Mouse (Mus musculus) liver, embryonic 11.5 days (tissue): ENCODE results near the gene Hip1. TPM values are rescaled to one million over a fixed set of nuclear protein-coding genes. Genes with fewer than 3 reads are reported as not detected.

Experiments
- ATAC-seq: fragments of 200-750 bp; cut with Nextera tagmentation; replicated peaks from 2 replicates; pipeline ENCODE4 v1.8.0; 2017; ENCODE audit warnings: moderate number of reproducible peaks, mild to moderate bottlenecking, moderate TSS enrichment, moderate library complexity; ENCODE audit not compliant: low FRiP score
- DNase-seq: peaks from one replicate; pipeline ENCODE4 v3.0.0-alpha.2; 2017; ENCODE audit warnings: low spot score
- H3K27ac ChIP-seq: fragments of 300-500 bp; sonication (generic); 2 replicates; pipeline ENCODE4 v1.5.1; 2014; ENCODE audit warnings: mild to moderate bottlenecking, low read depth, low read length, control low read depth
- H3K27me3 ChIP-seq: fragments of 300-500 bp; sonication (generic); replicated peaks from 2 replicates; pipeline ENCODE4 v1.6.1; 2014; ENCODE audit warnings: low read length, mixed read lengths; ENCODE audit not compliant: control insufficient read depth, insufficient read depth
- H3K36me3 ChIP-seq: fragments of 300-500 bp; sonication (generic); 2 replicates; pipeline ENCODE4 v1.6.1; 2014; ENCODE audit warnings: mild to moderate bottlenecking, low read length, moderate library complexity, mixed read lengths; ENCODE audit not compliant: control insufficient read depth, insufficient read depth
- H3K4me1 ChIP-seq: fragments of 300-500 bp; sonication (generic); replicated peaks from 2 replicates; pipeline ENCODE4 v1.6.1; 2014; ENCODE audit warnings: low read length, mixed read lengths; ENCODE audit not compliant: control insufficient read depth, insufficient read depth
- H3K4me2 ChIP-seq: fragments of 300-500 bp; sonication (generic); 2 replicates; pipeline ENCODE4 v1.6.1; 2014; ENCODE audit warnings: mild to moderate bottlenecking, control low read depth, moderate library complexity
- H3K4me3 ChIP-seq: fragments of 300-500 bp; sonication (generic); 2 replicates; pipeline ENCODE4 v1.5.1; 2014; ENCODE audit warnings: low read depth, low read length, control low read depth
- H3K9ac ChIP-seq: fragments of 300-500 bp; sonication (generic); 2 replicates; pipeline ENCODE4 v1.6.1; 2014; ENCODE audit warnings: low read depth, low read length, control low read depth
- H3K9me3 ChIP-seq: fragments of 300-500 bp; sonication (generic); 2 replicates; pipeline ENCODE4 v1.6.1; 2016; ENCODE audit warnings: low read length, inconsistent platforms, mixed read lengths; ENCODE audit not compliant: control insufficient read depth
- WGBS: fragments of 180-500 bp; shearing (Covaris S2); extraction: QIAGEN DNeasy Blood & Tissue Kit; methylation state at CpG from one replicate; pipeline ENCODE4 v1.1.7; 2014; 5-methylcytosine and 5-hydroxymethylcytosine counted together
- polyA plus RNA-seq: library from polyadenylated mRNA; unstranded; fragments of >200 nt; fragmentation: Nextera tagmentation; extraction: Ambion mirVana; gene quantifications from 2 replicates; pipeline ENCODE4 v1.2.1, GENCODE M21; 2014

Gene Hip1
- polyA plus RNA-seq, 1 experiment from 2014 or later = 16.3 TPM

DNA sequence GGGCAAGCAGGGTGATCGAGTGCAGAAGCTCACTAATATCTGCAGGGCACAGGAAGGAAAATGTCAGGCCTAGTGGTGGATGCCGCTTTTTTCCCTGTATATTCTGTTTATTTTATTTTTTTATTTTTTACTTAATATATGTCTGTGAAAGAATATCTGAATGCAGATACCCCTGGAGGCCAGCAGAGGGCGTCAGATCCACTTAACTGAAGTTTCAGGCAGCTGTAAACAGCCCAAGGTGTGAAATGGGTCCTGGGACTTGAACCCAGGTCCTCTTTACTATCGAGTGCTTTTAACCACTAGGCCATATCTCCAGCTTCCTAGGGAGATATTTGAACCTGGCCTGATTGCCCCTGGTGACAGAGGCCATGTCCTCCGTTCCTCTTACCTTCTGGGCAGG, 116.1 kb downstream of the Hip1 start:
- no peak for DNase-seq
- 67% methylated on average over 5 of the region's 5 CpGs for WGBS

GRCm38 (mm10) chr5:135410266-135410665, 134.7 kb downstream of the Hip1 start:
- no peak for ATAC-seq
- WGBS = 84% methylated on average over 9 of the region's 9 CpGs

More for the DNA sequence above, 116.1 kb downstream of the Hip1 start:
- H3K9ac ChIP-seq = no peak overlapping the region
- no peak for ATAC-seq
- H3K4me1 ChIP-seq = no peaks in the 10 kb centered on the region
- no peak overlapping the region for H3K4me2 ChIP-seq
- H3K27ac ChIP-seq = no peak overlapping the region
- H3K4me3 ChIP-seq = no peak overlapping the region
- no peaks in the 10 kb centered on the region for H3K9me3 ChIP-seq
- H3K27me3 ChIP-seq = no peaks in the 10 kb centered on the region
- peaks cover 15% of the 10 kb centered on the region; the same call in 1 of the 2 replicates for H3K36me3 ChIP-seq

GRCm38 (mm10) chr5:135408114-135408513, 136.8 kb downstream of the Hip1 start:
- H3K9ac ChIP-seq = no peak overlapping the region
- 83% methylated on average over 4 of the region's 4 CpGs for WGBS
- no peak overlapping the region for H3K4me3 ChIP-seq
- no peaks in the 10 kb centered on the region for H3K27me3 ChIP-seq
- no peak overlapping the region for H3K27ac ChIP-seq
- no peaks in the 10 kb centered on the region for H3K36me3 ChIP-seq
- H3K9me3 ChIP-seq = no peaks in the 10 kb centered on the region
- ATAC-seq (no peak), DNase-seq (no peak)
- H3K4me2 ChIP-seq = no peak overlapping the region
- no peaks in the 10 kb centered on the region for H3K4me1 ChIP-seq

More at GRCm38 (mm10) chr5:135410266-135410665, 134.7 kb downstream of the Hip1 start:
- Histone ChIP-seq H3K4me1 (no peaks in the 10 kb centered on the region), H3K4me3 (no peak overlapping the region), H3K9me3 (no peaks in the 10 kb centered on the region), H3K36me3 (peaks cover 3% of the 10 kb centered on the region; the same call in 1 of the 2 replicates), H3K27me3 (no peaks in the 10 kb centered on the region), H3K9ac (no peak overlapping the region), H3K4me2 (no peak overlapping the region), H3K27ac (no peak overlapping the region)
- DNase-seq = no peak

- Histone ChIP-seq H3K4me1 (no peaks in the 10 kb centered on the region), H3K4me3 (no peak overlapping the region), H3K4me2 (no peak overlapping the region), H3K9me3 (no peaks in the 10 kb centered on the region), H3K27me3 (no peaks in the 10 kb centered on the region), H3K36me3 (no peaks in the 10 kb centered on the region), H3K27ac (no peak overlapping the region), H3K9ac (no peak overlapping the region)
- 81% methylated on average over 9 of the region's 9 CpGs for WGBS
- ATAC-seq = no peak
- no peak for DNase-seq
Measured at GRCm38 (mm10) chr5:135405437-135405836, 139.5 kb downstream of the Hip1 start.

GRCm38 (mm10) chr5:135404623-135405022, 140.3 kb downstream of the Hip1 start:
- Histone ChIP-seq H3K4me2 (no peak overlapping the region), H3K27ac (no peak overlapping the region), H3K4me1 (no peaks in the 10 kb centered on the region), H3K9ac (no peak overlapping the region), H3K36me3 (no peaks in the 10 kb centered on the region), H3K27me3 (no peaks in the 10 kb centered on the region), H3K4me3 (no peak overlapping the region), H3K9me3 (no peaks in the 10 kb centered on the region)
- WGBS = 42% methylated on average over 20 of the region's 20 CpGs
- ATAC-seq (no peak), DNase-seq (no peak)

DNA sequence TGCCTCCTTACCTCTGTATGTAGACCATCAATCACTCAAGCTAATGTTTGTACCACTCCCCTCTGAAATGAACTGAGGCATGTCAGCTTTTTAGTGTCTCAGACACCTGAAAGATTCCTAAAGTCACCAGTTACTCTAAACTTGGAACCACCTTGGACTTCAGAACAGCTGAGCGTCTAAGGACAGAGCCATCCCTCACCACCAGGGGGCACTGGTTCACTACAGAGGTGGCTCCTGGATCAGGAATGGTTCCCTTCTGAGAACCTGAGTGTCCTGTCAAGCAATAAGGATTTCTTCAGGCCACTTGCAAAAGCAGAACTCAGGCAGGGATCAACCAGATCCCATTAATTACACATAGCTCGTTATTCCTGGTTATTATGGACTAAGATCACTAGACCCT, 144.7 kb downstream of the Hip1 start:
- Histone ChIP-seq H3K36me3 (no peaks in the 10 kb centered on the region), H3K27me3 (no peaks in the 10 kb centered on the region), H3K9me3 (no peaks in the 10 kb centered on the region), H3K4me2 (no peak overlapping the region), H3K4me1 (no peaks in the 10 kb centered on the region), H3K27ac (no peak overlapping the region), H3K9ac (no peak overlapping the region), H3K4me3 (no peak overlapping the region)
- 8% methylated on average over 2 of the region's 2 CpGs for WGBS
- ATAC-seq (0 out of 2 replicates have a peak, but pooled peaks have one; percentile 40), DNase-seq (peak; percentile 68)

DNA sequence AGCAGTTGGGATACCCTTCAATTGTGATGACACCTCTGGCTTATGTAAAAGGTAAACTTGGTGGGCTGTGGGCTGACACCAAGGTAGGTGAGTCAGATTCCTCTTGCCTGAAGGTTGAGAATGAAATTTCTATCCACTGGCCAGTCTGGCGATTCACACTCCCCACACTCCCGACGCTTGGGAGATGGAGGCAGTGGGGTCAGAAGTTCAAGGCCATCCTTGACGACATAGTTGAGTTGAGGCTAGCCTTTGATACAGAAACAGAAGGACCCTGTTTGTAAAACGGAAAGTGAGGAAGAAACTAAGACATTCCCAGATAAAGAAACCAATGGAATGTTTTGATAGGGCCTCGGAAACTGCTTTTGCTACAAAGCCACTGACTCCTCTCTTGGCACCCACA, 145.5 kb downstream of the Hip1 start:
- no peak overlapping the region for H3K4me3 ChIP-seq
- no peaks in the 10 kb centered on the region for H3K4me1 ChIP-seq
- ATAC-seq (no peak), DNase-seq (no peak)
- H3K4me2 ChIP-seq = no peak overlapping the region
- H3K27me3 ChIP-seq = no peaks in the 10 kb centered on the region
- 54% methylated on average over 6 of the region's 6 CpGs for WGBS
- H3K9ac ChIP-seq = no peak overlapping the region
- H3K9me3 ChIP-seq = no peaks in the 10 kb centered on the region
- H3K36me3 ChIP-seq = no peaks in the 10 kb centered on the region
- H3K27ac ChIP-seq = no peak overlapping the region

DNA sequence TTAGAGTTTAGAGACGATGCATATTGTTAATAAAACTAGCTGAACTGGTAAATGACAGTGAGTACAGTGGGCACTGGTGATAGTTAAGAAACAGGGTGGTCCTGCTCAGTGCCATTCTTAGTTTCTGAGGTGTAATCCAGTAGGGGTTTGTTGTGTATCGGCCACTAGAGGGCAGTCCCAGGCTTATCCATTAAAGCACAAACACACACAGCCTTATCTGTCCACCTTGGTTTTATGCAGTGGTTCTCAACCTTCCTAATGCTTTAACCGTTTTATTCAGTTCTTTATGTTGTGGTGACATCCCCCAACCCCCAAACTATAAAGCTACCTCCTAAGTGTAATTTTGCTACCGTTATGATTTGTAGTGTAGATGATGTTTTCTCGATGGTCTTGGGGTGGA, 149.1 kb downstream of the Hip1 start:
- H3K27ac ChIP-seq = no peak overlapping the region
- H3K9ac ChIP-seq = no peak overlapping the region
- H3K4me1 ChIP-seq = peaks cover 5% of the 10 kb centered on the region
- WGBS = 46% methylated on average over 5 of the region's 5 CpGs
- H3K36me3 ChIP-seq = peaks cover 10% of the 10 kb centered on the region
- no peak overlapping the region for H3K4me3 ChIP-seq
- H3K9me3 ChIP-seq = no peaks in the 10 kb centered on the region
- H3K27me3 ChIP-seq = no peaks in the 10 kb centered on the region
- no peak overlapping the region for H3K4me2 ChIP-seq
- DNase-seq (no peak), ATAC-seq (peak; percentile 48)

DNA sequence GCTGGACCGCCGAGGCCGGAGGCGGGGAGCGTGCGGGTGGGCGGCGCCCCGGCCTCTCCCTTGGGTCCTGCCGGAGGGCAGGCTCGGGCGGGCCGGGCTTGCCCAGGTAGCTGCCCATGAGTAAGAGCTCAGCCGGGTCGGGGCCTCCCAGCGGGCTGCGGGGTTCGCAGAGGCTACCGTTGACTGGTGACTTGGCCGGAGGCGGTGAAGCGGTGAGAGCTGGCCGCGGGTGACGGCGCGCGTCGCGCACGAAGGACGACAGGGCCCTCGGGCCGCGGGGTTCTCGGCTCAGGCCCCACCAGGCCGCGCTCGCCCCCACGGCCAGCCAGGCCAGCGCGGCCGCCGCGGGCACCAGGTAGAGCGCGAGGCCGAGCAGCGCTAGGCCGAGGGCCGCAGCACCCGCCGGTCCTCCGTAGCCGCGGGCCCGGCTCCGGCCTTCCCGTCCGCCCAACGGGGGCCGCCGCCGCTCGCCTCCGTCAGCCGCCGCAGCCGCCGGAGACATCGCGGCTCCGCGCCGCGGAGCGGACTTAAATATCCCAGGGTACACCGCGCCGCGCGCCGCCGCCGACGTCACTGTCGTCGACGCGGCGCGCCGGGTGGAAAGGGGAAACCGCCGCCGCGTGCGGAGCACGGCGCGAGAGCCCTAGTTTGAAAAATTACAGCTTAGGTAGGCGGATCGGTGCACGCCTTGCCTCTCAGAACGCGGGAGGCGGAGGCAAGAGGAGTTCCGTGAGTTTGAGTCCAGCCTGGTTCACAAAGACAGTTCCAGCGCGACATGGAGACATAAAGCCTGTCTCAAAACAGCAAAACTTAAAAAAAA, 150.7 kb downstream of the Hip1 start, which contains the start of gene Pom121:
Gene Pom121, minus strand, starts transcription at position 543 of the 820 bp plus-strand sequence.
- Histone ChIP-seq H3K9me3 (no peaks in the 10 kb centered on the region), H3K4me1 (peaks cover 5% of the 10 kb centered on the region), H3K4me2 (peak within 1 kb of the TSS; percentile 82), H3K36me3 (peaks cover 21% of the 10 kb centered on the region), H3K4me3 (peak within 1 kb of the TSS; percentile 95), H3K9ac (peak within 1 kb of the TSS; percentile 97), H3K27me3 (no peaks in the 10 kb centered on the region), H3K27ac (peak within 1 kb of the TSS; percentile 90)
- DNase-seq (peak; percentile 84), ATAC-seq (peak; percentile 87)
- WGBS = under 1% methylated on average over 103 of the region's 110 CpGs
